Mouse (Mus musculus) MEL (cell line): ENCODE results near the gene Atp6v0b.

ENCODE experiments used
- CTCF ChIP-seq, 3 experiments: IDR thresholded peaks in 2 of 3; conservative IDR thresholded peaks in 1 of 3; 2 replicates each; pipeline ENCODE4 v1.5.1; 2011 to 2012; ENCODE audit warnings: low read length in 3 of 3, low read depth in 2 of 3, mild to moderate bottlenecking in 2 of 3, improper control_type of control experiment in 1 of 3, inconsistent platforms in 1 of 3, mixed read lengths in 1 of 3, moderate library complexity in 1 of 3; ENCODE audit not compliant: control insufficient read depth in 1 of 3, insufficient read depth in 1 of 3, poor library complexity in 1 of 3, severe bottlenecking in 1 of 3
- ELF1 ChIP-seq: IDR thresholded peaks from 2 replicates; pipeline ENCODE4 v1.6.1; 2014; ENCODE audit warnings: low read depth, mild to moderate bottlenecking, inconsistent platforms, low read length, improper control_type of control experiment, moderate library complexity
- EP300 ChIP-seq, 2 experiments: IDR thresholded peaks; 2 replicates each; pipeline ENCODE4 v1.6.1; 2011; ENCODE audit warnings: improper control_type of control experiment in 2 of 2, low read length in 2 of 2, low read depth in 1 of 2, mild to moderate bottlenecking in 1 of 2
- GABPA ChIP-seq: IDR thresholded peaks from 2 replicates; pipeline ENCODE4 v1.6.1; 2012; ENCODE audit warnings: low read depth, mild to moderate bottlenecking, inconsistent platforms, low read length, improper control_type of control experiment, moderate library complexity
- GATA1 ChIP-seq: IDR thresholded peaks from 2 replicates; pipeline ENCODE4 v1.6.1; 2011; ENCODE audit warnings: low read depth, low read length, improper control_type of control experiment
- MAFK ChIP-seq: IDR thresholded peaks from 2 replicates; pipeline ENCODE4 v1.6.1; 2011; ENCODE audit warnings: low read depth, mild to moderate bottlenecking, low read length, improper control_type of control experiment, borderline replicate concordance
- NRF1 ChIP-seq: IDR thresholded peaks from 2 replicates; pipeline ENCODE4 v1.6.1; 2014; ENCODE audit warnings: low read depth, mild to moderate bottlenecking, inconsistent platforms, low read length, improper control_type of control experiment, moderate library complexity; ENCODE audit not compliant: poor library complexity, insufficient read depth, severe bottlenecking
- POLR2A ChIP-seq, 2 experiments: IDR thresholded peaks; 2 replicates each; pipeline ENCODE4 v1.6.1; 2011 to 2012; ENCODE audit warnings: low read length in 2 of 2, mild to moderate bottlenecking in 2 of 2, control low read depth in 1 of 2, improper control_type of control experiment in 1 of 2, low read depth in 1 of 2, moderate library complexity in 1 of 2; ENCODE audit not compliant: control insufficient read depth in 1 of 2, insufficient read depth in 1 of 2, poor library complexity in 1 of 2
- TCF12 ChIP-seq: IDR thresholded peaks from 2 replicates; pipeline ENCODE4 v1.6.1; 2014; ENCODE audit warnings: low read depth, mild to moderate bottlenecking, inconsistent platforms, low read length, improper control_type of control experiment, moderate library complexity
- UBTF ChIP-seq: IDR thresholded peaks from 2 replicates; pipeline ENCODE4 v1.6.1; 2012; ENCODE audit warnings: low read depth, mild to moderate bottlenecking, inconsistent platforms, low read length, improper control_type of control experiment, moderate library complexity, borderline replicate concordance; ENCODE audit not compliant: insufficient read depth
- USF1 ChIP-seq: IDR thresholded peaks from 2 replicates; pipeline ENCODE4 v1.6.1; 2014; ENCODE audit warnings: low read depth, mild to moderate bottlenecking, inconsistent platforms, low read length, improper control_type of control experiment, moderate library complexity
- ZC3H11A ChIP-seq: IDR thresholded peaks from 2 replicates; pipeline ENCODE4 v1.6.1; 2012; ENCODE audit warnings: low read depth, mild to moderate bottlenecking, inconsistent platforms, low read length, improper control_type of control experiment
- ZMIZ1 ChIP-seq: IDR thresholded peaks from 2 replicates; pipeline ENCODE4 v1.6.1; 2012; ENCODE audit warnings: low read depth, mild to moderate bottlenecking, inconsistent platforms, low read length, improper control_type of control experiment, moderate library complexity
- ZNF384 ChIP-seq: IDR thresholded peaks from 2 replicates; pipeline ENCODE4 v1.6.1; 2012; ENCODE audit warnings: low read depth, mild to moderate bottlenecking, inconsistent platforms, low read length, improper control_type of control experiment

GRCm38 (mm10) chr4:117845316-117845715 is 41.8 kb downstream of the Atp6v0b start:
- TF ChIP-seq ELF1 (no peak), EP300 (IDR thresholded peaks at IDR 0.05; ENCODE audit: low read depth in 1 of 2, low read length in 2 of 2) (no peak), CTCF (IDR thresholded peaks at IDR 0.05 in 2 of 3, conservative IDR thresholded peaks at IDR 0.05 in 1 of 3; ENCODE audit: control insufficient read depth in 1 of 3, insufficient read depth in 1 of 3, low read depth in 2 of 3, low read length in 3 of 3, poor library complexity in 1 of 3, severe bottlenecking in 1 of 3) (no peak), ZNF384 (no peak), UBTF (no peak), POLR2A (IDR thresholded peaks at IDR 0.05; ENCODE audit: control insufficient read depth in 1 of 2, insufficient read depth in 1 of 2, low read depth in 1 of 2, low read length in 2 of 2, poor library complexity in 1 of 2) (no peak), NRF1 (no peak), GATA1 (no peak), ZC3H11A (no peak), TCF12 (no peak), USF1 (no peak), MAFK (no peak), GABPA (no peak), ZMIZ1 (no peak)
